Mouse (Mus musculus): ENCODE measurements around the gene Trappc3l.

DNA sequence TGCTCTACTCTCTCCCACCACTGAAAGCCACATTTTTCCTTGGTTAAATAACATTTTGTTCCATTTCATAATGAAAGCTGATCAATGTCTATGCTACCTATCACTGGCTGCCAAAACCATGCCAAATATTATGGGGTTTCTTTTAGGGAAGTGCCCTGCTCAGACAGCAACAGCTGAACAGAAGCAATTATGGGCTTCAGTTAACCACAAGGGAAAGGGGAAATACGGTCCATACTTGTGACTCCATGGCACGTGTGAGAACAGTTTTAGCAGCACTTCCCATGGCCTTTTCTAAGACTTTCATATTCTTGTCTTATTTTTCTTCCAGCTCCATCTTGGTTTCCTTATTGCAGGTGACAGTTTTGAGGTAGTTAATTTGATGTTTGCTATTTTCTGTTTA lies 94.0 kb downstream of the Trappc3l start:
- TF ChIP-seq POLR2A (IDR thresholded peaks at IDR 0.05; ENCODE audit: low read depth, low read length) (no peak), CTCF (IDR thresholded peaks at IDR 0.05; ENCODE audit: extremely low read depth, insufficient read depth, insufficient read length, insufficient replicate concordance) (no peak)

Data from spleen, adult 2 months (tissue).